Mouse (Mus musculus) stomach, postnatal 0 days (tissue): ENCODE data around the gene Syt6.

Experiments used
- CTCF ChIP-seq: IDR thresholded peaks from 2 replicates; pipeline ENCODE4 v1.5.1; 2016; ENCODE audit warnings: antibody characterized with exemption, low read depth, mild to moderate bottlenecking, moderate library complexity
- EP300 ChIP-seq: optimal IDR thresholded peaks from 2 replicates; pipeline ENCODE3; 2016; ENCODE audit warnings: antibody characterized with exemption

- TF ChIP-seq EP300 (no peak), CTCF (no peak)
Measured at GRCm38 (mm10) chr3:103587136-103587535, 12.1 kb downstream of the Syt6 start.
